Mouse (Mus musculus) spleen, adult 2 months (tissue): Measurements from ENCODE around the gene Eml5. TPM values are rescaled to one million over a fixed set of nuclear protein-coding genes. Genes with fewer than 3 reads are reported as not detected.

ENCODE experiments used
- DNase-seq, 2 experiments: peaks; one replicate each; pipeline versions ENCODE4 v3.0.0 to v3.0.0-alpha.2; 2012 to 2021; ENCODE audit warnings: low spot score in 2 of 2, low read depth in 1 of 2
- H3K27ac ChIP-seq: fragments of 200-500 bp; 2 replicates; pipeline ENCODE4 v1.5.1; 2012; ENCODE audit warnings: low read length, inconsistent platforms; ENCODE audit not compliant: insufficient read depth
- H3K27me3 ChIP-seq: fragments of 200-500 bp; 2 replicates; pipeline ENCODE4 v1.6.1; 2012; ENCODE audit warnings: mild to moderate bottlenecking, moderate library complexity, low read length, inconsistent platforms; ENCODE audit not compliant: control insufficient read depth, insufficient read depth
- H3K36me3 ChIP-seq: fragments of 200-500 bp; 2 replicates; pipeline ENCODE4 v1.6.1; 2012; ENCODE audit warnings: mild to moderate bottlenecking, low read length, inconsistent platforms; ENCODE audit not compliant: control insufficient read depth, insufficient read depth
- H3K4me1 ChIP-seq: fragments of 200-500 bp; 2 replicates; pipeline ENCODE4 v1.6.1; 2011; ENCODE audit warnings: inconsistent platforms; ENCODE audit not compliant: control insufficient read depth, insufficient read depth, insufficient read length
- H3K4me3 ChIP-seq: fragments of 200-500 bp; 2 replicates; pipeline ENCODE4 v1.5.1; 2011; ENCODE audit warnings: mild to moderate bottlenecking, inconsistent platforms; ENCODE audit not compliant: insufficient read depth, insufficient read length; ENCODE audit errors: extremely low read depth
- CTCF ChIP-seq: fragments of 200-500 bp; IDR thresholded peaks from 2 replicates; pipeline ENCODE4 v1.5.1; 2011; ENCODE audit warnings: mild to moderate bottlenecking, inconsistent platforms; ENCODE audit not compliant: insufficient read depth, insufficient read length, insufficient replicate concordance; ENCODE audit errors: extremely low read depth
- POLR2A ChIP-seq: fragments of 200-500 bp; IDR thresholded peaks from 2 replicates; pipeline ENCODE4 v1.6.1; 2011; ENCODE audit warnings: low read depth, low read length, inconsistent platforms
- WGBS: fragments of 180-500 bp; shearing (Covaris S2); methylation state at CpG from one replicate; pipeline ENCODE4 v1.1.7; 2018; 5-methylcytosine and 5-hydroxymethylcytosine counted together
- polyA plus RNA-seq: library from polyadenylated mRNA; depleted of rRNA; stranded (reverse); fragments of >200 nt; gene quantifications from 2 replicates; pipeline ENCODE4 v1.2.3, GENCODE M21; 2012

Eml5 gene
- polyA plus RNA-seq, 1 experiment: 3.6 TPM

DNA sequence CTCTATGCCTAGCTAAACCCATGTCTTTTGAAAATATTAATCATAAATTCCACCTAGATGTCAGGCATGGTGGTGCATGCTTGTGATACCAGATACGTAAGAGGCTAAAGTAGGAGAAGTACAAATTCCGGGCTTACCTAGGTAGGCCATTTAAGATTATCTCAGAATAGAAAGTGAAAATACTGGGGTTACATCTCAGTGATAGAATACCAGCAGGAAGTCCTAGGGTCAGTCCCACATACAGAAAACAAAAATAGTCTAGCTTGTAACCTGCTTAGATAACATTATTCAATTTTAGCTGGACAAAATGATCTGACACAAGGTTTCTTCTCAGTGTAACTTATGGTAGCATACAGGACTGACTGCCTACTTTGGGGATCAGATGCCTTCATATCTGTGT is 135.0 kb downstream of the Eml5 start:
- Histone ChIP-seq H3K27ac (no peak overlapping the region), H3K4me3 (no peak overlapping the region), H3K27me3 (no peaks in the 10 kb centered on the region), H3K36me3 (peaks cover 30% of the 10 kb centered on the region), H3K4me1 (no peaks in the 10 kb centered on the region)
- WGBS: 83% methylated on average over 2 of the region's 2 CpGs
- DNase-seq: no peak
- TF ChIP-seq CTCF: no peak
- no peak for TF ChIP-seq POLR2A

DNA sequence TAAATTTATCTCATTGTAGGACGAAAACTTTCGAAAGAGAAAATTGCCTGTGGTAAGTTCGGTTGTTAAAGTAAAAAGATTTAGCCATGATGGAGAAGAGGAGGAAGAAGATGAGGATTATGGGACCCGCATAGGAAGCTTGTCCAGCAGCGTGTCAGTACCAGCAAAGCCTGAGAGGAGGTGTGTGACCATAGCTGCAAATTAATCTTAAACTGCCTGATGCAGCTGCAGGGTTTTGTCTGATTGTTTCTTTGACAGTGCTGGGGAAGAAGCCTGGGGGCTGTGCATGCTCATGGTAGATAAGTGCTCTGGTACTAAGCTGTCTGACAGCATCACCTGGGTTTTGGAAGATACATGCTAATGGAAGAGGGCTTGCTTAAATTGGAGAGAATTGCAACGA is 141.6 kb downstream of the Eml5 start:
- no peak for DNase-seq
- no peaks in the 10 kb centered on the region for H3K4me1 ChIP-seq
- H3K36me3 ChIP-seq: peaks cover 32% of the 10 kb centered on the region
- H3K27ac ChIP-seq: no peak overlapping the region
- no peaks in the 10 kb centered on the region for H3K27me3 ChIP-seq
- no peak overlapping the region for H3K4me3 ChIP-seq
- 92% methylated on average over 6 of the region's 6 CpGs for WGBS
- no peak for TF ChIP-seq CTCF
- no peak for TF ChIP-seq POLR2A

DNA sequence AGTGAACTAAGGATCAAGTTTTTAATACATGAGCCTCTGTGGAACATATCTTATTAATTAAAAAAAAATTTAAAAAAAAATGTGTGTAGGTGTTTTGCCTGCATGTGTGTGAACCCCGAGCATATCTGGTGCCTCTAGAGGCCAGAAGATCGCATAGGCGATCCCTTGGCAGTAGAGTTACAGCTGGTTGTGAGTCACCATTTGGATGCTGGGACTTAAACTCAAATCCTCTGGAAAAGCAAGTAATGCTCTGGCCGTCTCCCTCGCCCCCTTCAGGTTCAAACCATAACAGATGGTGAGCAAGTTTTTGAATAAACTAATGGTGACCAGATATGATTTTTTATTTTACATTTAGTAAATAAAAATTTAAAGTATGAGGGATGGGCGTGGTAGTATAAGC is 143.6 kb downstream of the Eml5 start:
- DNase-seq: no peak
- 93% methylated on average over 6 of the region's 6 CpGs for WGBS
- H3K27me3 ChIP-seq: no peaks in the 10 kb centered on the region
- no peak overlapping the region for H3K4me3 ChIP-seq
- no peak for TF ChIP-seq CTCF
- TF ChIP-seq POLR2A: no peak
- H3K4me1 ChIP-seq: no peaks in the 10 kb centered on the region
- H3K36me3 ChIP-seq: peaks cover 36% of the 10 kb centered on the region
- H3K27ac ChIP-seq: no peak overlapping the region

DNA sequence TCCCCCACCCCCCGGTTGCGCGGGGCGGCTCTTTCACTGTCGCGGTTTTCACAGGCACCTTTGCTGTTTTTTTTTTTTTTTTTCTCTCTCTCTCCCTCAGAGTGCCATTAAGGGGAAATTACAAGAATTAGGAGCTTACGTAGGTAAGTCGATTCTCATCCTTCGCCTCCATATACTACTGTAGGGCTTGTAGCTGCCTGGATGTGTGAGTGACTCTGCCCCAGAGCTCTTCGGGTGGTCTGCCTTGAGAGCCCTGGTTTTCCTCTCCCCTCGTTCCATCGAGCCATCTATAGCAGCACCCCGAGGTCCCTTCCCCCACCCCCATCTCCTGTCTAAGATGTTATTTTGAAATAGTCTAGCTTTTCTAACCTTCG is 153.9 kb downstream of the Eml5 start:
- no peaks in the 10 kb centered on the region; the same call in 1 of the 2 replicates for H3K4me1 ChIP-seq
- peak; percentile 5 to 7 for DNase-seq
- peak overlapping the region; percentile 88 for H3K27ac ChIP-seq
- H3K27me3 ChIP-seq: no peaks in the 10 kb centered on the region
- H3K36me3 ChIP-seq: no peaks in the 10 kb centered on the region
- under 1% methylated on average over 13 of the region's 14 CpGs for WGBS
- H3K4me3 ChIP-seq: peak overlapping the region; percentile 92
- no peak for TF ChIP-seq CTCF
- TF ChIP-seq POLR2A: no peak

DNA sequence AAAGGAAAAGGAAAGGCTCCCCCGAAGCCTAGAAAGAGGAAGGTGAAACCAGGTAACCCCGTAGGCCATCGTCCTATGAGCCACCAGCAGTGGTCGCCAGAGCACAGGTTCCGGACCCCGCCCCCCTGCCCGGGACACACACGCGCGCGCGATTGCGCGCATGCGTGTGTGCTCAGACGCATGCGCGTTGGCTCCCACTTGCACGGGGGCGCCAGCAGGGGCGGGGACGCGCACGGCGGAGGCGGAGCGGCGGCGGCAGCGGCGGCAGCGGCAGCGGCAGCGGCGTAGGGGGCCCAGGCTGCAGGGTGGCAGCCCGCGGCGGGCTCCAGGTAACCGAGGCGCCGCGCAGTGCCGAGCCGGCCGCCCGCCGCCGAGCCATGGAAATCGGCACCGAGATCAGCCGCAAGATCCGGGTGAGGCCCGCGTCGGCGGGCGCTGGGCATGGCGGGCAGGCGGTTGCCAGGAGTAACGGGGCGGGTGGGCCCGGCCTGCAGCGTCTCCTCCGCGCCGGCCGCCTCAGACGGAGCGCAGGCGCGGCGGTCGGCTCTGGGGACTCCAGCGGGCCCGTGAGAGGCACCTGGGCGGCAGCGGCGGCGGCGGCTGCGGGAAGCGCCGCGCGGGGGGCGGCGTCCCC is 154.4 kb downstream of the Eml5 start, which contains the start of gene Zc3h14:
TSS of gene Zc3h14 (plus strand) at position 219 of the 634 bp plus-strand sequence.
- WGBS: 1% methylated on average over 82 of the region's 87 CpGs
- DNase-seq: peak; percentile 92 to 93
- peak within 1 kb of the TSS; percentile 92 for H3K4me3 ChIP-seq
- no peaks in the 10 kb centered on the region for H3K36me3 ChIP-seq
- H3K27ac ChIP-seq: peak within 1 kb of the TSS; percentile 88
- no peaks in the 10 kb centered on the region for H3K27me3 ChIP-seq
- no peaks in the 10 kb centered on the region; the same call in 1 of the 2 replicates for H3K4me1 ChIP-seq
- TF ChIP-seq POLR2A (no peak), CTCF (peak; percentile 32; the same call in 1 of the 2 replicates)

DNA sequence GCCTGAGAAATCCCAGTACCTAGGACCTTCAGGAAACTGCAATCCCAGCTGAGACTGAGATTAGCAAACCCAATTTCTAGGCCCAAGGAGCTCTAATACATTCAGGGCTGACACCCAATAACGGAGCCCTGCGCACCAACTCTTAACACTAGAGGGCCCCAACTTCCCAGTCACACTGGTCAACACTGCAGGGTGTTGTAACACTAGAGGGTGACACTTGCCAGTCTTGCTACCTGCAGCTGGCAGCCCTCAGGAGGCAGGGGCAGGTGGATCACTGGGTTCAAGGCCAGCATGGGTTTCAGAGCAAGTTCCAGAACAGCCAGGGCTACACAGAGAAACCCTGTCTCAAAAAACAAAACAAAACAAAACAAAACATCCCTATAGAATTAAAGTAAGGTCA is 155.2 kb downstream of the Eml5 start:
- peak; percentile 40 to 58 for DNase-seq
- no peak overlapping the region for H3K4me3 ChIP-seq
- 61% methylated on average over 2 of the region's 2 CpGs for WGBS
- H3K36me3 ChIP-seq: no peaks in the 10 kb centered on the region
- 0 out of 2 replicates have a peak overlapping the region, but pooled peaks have one; percentile 18 for H3K27ac ChIP-seq
- H3K27me3 ChIP-seq: no peaks in the 10 kb centered on the region
- no peaks in the 10 kb centered on the region; the same call in 1 of the 2 replicates for H3K4me1 ChIP-seq
- TF ChIP-seq POLR2A (no peak), CTCF (peak; percentile 42; the same call in 1 of the 2 replicates)

DNA sequence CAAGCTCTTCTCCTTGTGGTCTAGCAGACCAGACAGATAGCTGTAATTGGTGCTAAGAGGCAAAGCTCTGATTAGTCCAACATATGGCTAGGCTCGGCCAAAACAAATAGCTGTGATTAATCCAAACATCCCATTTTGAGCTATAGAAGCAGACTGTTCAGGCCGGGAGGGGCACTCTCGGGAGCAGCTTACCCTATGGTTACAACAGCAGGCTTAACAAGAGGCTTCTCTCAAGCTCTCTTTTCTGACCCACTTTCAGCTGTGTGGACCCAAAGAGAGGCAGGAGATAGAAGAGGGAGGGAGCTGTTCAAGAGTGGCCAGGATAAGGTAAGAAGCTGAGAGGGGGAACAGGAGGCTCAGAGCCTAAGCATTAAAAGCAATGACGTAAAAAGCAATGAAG is 155.7 kb downstream of the Eml5 start:
- H3K36me3 ChIP-seq: no peaks in the 10 kb centered on the region
- H3K27ac ChIP-seq: no peak overlapping the region
- no peak for TF ChIP-seq CTCF
- no peak for TF ChIP-seq POLR2A
- WGBS: 85% methylated on average over 4 of the region's 4 CpGs
- H3K27me3 ChIP-seq: no peaks in the 10 kb centered on the region
- DNase-seq: no peak
- no peak overlapping the region for H3K4me3 ChIP-seq
- H3K4me1 ChIP-seq: no peaks in the 10 kb centered on the region; the same call in 1 of the 2 replicates

DNA sequence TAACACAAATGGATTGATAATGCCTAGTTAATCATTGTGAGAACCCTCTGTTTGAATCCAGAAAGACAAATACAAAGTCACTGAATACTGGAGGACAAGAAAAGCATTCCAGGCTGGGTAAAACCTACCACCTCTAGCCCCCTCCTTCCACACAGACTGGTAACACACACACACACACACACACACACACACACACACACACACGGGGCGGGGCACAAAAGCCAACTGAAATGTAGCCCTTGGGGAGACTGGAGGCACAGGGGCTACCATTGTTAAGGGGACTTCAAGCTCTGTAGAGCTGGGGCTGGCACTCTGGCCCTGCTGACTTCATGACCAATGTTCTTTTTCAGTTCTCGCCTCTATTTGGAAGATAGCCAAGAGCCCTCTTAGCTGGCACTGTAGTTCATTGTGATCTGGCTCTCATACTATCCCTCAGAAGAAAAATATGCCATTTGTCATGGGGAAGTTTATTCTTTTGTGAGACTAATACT is 160.2 kb downstream of the Eml5 start:
- H3K36me3 ChIP-seq: no peaks in the 10 kb centered on the region
- WGBS: 62% methylated on average over 3 of the region's 3 CpGs
- TF ChIP-seq CTCF (no peak), POLR2A (no peak)
- no peak overlapping the region for H3K27ac ChIP-seq
- peaks cover 17% of the 10 kb centered on the region for H3K27me3 ChIP-seq
- no peak for DNase-seq
- no peak overlapping the region for H3K4me3 ChIP-seq
- H3K4me1 ChIP-seq: no peaks in the 10 kb centered on the region; the same call in 1 of the 2 replicates
